Mouse (Mus musculus): Measurements from ENCODE around the gene Kctd2.

GRCm38 (mm10) chr11:115424666-115425065 is 4.7 kb downstream of the Kctd2 start:
- TF ChIP-seq EP300 (IDR thresholded peaks at IDR 0.05; ENCODE audit: low read depth) (no peak), CTCF (IDR thresholded peaks at IDR 0.05; ENCODE audit: low read depth) (no peak)

All from liver, postnatal 0 days (tissue).